Mouse (Mus musculus) embryo, embryonic 11.5 days (tissue): ENCODE results near the gene Mak.

Experiments
- DNase-seq: peaks from one replicate; pipeline ENCODE4 v3.0.0-alpha.2; 2012; ENCODE audit warnings: low read depth, low spot score

Gene Mak

GRCm38 (mm10) chr13:41073819-41074218 is 5.7 kb downstream of the Mak start:
- no peak for DNase-seq

DNA sequence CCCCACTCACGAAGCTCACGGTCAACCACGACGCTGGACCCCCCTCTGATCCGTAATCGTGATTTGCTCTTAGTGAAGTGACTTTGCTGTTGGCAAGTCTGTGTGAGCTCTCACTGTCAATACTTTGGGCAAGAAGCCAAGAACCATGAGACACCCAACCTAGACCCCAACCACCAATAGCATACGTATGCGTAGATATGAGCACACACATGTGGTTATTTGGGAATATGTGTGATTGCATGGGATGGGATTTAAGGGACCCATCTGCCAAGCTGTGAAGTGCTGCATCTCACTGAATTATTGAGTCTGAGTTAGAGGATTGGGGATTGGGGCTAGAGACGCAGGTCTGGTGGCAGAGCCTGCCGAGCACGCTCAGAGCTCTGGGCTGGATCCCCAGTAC is 7.9 kb downstream of the Mak start:
- no peak for DNase-seq

DNA sequence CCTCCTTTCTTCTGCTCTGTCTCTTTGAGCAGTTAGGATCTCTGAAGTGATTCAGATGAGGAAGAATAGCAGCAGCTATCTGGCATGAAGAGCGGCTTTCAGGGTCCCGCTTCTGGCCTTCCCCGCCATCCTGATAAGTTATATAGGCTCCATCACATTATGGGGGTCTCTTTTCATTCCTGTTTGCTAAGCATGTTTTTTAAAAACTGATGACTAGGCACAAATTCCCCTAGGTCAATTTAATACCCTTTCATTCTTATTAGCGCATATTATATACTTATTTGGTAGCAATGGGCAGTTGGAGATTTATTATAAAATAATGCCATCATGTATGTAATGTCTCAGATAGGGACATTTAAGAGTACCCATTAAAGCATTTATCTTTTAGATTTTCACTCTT is 11.9 kb downstream of the Mak start:
- no peak for DNase-seq

GRCm38 (mm10) chr13:41051965-41052364 is 27.5 kb downstream of the Mak start:
- DNase-seq: no peak

GRCm38 (mm10) chr13:41047280-41047679 is 32.2 kb downstream of the Mak start:
- DNase-seq: no peak

- DNase-seq: no peak
Observed at GRCm38 (mm10) chr13:41045901-41046300, 33.6 kb downstream of the Mak start.

GRCm38 (mm10) chr13:41042511-41042910 is 37.0 kb downstream of the Mak start:
- DNase-seq: no peak

- DNase-seq: no peak
Observed at GRCm38 (mm10) chr13:41030098-41030497, 49.4 kb downstream of the Mak start.

DNA sequence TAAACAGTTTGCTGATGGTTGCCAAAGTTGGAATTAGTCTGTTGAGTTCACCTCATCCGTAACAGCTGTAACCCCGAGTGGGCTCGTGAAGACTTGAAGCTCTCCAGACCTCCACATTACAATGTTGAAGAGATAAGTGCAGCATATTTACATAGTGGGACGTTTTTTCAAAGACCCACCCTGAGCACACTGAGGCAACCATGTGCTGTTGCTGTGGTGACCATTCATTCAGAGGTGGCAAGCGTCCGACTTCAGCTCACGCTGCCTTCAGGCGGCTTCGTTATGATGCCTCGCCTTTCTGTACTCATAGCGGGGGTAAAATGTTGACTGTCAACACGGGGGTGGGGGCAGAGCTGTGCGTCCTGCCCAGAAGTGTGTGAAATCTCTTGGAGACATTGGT is 57.4 kb downstream of the Mak start:
- DNase-seq: no peak

- no peak for DNase-seq
Observed at GRCm38 (mm10) chr13:41021607-41022006, 57.9 kb downstream of the Mak start.

DNA sequence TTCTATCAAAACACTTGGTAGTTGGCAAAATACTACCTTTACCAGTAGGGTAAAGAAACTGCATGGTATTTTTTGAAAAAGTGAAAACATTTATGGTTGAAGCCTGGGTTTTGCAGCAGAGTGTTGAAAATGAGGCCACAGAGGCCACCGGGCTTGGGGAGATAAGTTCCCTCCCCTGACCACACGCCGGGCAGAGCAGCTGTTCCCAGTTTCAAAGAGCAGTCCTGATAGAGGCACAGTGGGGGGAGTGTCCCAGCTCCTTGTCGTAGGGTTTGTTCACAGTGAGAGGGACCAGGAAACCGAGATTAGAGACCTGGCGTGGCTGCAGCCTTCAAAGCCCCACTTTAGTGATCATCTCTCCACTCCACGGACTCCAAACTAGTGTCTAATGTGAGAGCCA is 59.0 kb downstream of the Mak start:
- no peak for DNase-seq

DNA sequence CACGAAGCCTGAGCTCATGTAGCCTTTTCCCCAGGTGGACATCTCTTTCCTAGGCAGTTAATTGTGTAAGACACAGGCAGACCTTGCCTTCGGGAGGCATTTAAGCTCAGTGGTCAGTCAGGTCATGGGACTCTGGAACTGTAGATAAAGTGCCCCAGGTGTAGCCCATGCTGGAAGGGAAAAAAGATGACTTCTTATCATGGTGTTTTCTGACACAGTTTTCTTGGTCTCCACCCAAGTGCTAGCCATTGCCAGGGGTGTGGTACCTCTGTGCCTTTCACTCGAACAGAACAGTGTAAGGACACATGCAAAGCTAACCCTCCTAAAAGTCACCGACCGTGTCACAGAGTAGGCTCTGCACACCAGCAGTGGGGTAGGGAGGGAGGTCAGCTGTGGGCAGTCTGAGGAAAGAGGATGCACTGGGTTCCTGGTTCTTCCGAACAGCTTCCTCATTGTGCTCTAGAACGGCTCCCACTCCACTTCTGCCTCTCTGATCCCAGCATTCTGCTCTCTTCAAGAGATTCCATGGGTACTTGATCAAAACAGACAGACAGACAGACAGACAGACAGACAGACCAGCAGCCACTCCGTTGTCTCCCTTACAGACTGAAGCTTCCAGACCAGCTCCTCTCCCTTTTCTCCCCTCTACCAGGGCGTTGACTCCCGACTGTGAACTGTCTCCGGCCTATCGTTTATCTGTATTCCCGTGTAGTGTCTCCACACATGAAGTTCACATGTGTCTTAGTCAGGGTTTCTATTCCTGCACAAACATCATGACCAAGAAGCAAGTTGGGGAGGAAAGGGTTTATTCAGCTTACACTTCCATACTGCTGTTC is 60.5 kb downstream of the Mak start:
- DNase-seq: no peak

DNA sequence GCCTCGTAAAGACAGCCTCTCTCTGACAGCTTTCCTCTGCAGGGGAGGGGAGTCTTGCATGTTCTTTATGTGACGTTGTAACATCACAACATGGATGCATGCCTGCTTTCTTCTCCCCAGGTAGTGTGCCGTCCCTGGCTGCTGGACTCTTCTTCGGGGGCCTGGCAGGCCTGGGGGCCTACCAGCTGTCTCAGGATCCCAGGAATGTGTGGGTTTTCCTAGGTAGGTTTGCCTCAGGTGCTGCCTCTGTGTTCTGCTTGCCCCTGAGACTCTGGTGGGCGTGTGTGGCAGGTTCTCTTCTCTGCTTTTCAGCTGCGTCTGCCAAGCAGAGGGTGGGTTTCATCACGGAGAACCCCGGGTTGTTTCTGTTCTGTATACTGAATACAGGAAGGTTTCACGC is 61.3 kb downstream of the Mak start:
- DNase-seq: no peak

DNA sequence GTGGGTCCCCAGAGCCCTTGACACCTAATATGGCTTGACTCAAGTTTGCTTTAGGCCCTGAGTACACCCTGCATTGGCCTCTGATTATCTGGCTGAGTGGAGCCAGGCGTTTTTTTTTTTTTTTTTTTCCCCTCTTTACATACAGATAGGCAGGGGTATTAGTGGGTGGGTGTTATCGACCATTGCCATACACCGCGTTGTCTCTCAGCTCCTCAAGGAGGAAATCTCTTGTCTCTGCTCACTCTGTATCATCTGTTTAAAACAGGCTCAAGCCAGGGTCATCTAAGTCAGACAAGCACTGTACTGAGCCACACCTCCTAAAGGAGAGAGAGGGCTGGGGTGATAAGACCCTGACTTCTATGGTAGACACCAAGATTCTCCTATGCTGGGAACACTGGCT is 61.7 kb downstream of the Mak start:
- DNase-seq: no peak

- no peak for DNase-seq
Observed at GRCm38 (mm10) chr13:41016797-41017405, 62.6 kb downstream of the Mak start.

DNA sequence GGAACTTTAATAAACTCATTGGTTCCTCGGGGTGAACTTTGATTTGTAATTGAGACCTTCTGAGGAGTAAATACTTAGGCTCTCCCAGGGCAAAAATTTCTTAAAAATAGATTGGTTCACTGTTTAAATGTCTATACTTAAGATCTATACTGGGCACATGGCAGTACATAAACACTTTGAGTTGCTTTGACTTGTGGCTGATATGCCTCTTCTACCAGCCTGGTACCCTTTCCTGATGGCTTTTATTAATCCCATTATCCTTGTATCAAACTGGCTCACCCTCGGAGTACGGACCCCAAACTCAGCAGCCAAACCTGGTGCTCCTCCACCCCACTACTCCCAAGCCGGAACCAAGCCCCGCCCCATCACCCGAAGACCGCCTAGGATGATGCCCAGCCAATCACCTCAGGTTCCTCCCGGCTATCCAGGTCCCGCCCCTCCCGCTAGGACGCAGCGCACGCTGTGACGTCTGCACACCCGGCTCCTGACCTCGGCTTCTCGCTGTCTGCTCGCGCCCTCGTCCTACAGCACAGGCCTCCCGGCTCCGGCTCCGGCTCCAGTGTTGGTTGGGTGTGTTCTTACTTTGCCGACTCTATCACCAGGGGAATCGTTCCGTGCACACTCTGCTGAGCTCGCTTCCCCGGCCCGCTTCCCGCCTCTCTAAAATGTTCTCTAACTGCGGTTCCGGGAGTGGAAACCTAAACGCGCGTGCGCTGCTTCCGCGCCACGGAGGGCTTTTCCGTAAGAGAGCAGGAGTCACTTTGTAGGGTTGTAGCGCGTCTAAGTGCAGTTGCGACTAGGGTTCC is 63.5 kb downstream of the Mak start, which contains the start of gene Tmem14c:
Gene Tmem14c (plus strand): TSS at position 464 of the 806 bp plus-strand sequence.
- peak; percentile 86 for DNase-seq

- DNase-seq: no peak
Observed at GRCm38 (mm10) chr13:41008946-41009345, 70.6 kb downstream of the Mak start.

GRCm38 (mm10) chr13:41008271-41008670 is 71.2 kb downstream of the Mak start:
- DNase-seq: no peak

DNA sequence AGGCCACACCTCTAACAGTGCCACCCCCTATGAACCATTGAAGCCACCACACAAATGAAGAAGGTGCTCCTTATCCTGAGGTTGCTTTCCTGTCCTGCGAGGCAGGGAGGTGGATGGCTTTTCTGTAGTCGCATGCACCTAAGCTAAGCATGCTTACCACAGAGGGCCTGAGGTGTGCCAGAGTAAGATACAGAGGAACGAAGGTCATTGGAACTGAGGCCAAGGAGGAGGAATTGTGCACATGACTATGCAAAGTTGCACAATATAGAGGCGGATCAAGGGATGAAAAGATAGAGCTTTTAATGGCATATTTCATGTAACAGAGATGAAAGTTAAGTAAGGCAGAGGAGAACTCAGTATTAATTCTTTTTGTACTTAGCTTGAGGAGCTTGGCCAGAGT is 73.3 kb downstream of the Mak start:
- no peak for DNase-seq

GRCm38 (mm10) chr13:41002001-41002400 is 77.5 kb downstream of the Mak start:
- no peak for DNase-seq

DNA sequence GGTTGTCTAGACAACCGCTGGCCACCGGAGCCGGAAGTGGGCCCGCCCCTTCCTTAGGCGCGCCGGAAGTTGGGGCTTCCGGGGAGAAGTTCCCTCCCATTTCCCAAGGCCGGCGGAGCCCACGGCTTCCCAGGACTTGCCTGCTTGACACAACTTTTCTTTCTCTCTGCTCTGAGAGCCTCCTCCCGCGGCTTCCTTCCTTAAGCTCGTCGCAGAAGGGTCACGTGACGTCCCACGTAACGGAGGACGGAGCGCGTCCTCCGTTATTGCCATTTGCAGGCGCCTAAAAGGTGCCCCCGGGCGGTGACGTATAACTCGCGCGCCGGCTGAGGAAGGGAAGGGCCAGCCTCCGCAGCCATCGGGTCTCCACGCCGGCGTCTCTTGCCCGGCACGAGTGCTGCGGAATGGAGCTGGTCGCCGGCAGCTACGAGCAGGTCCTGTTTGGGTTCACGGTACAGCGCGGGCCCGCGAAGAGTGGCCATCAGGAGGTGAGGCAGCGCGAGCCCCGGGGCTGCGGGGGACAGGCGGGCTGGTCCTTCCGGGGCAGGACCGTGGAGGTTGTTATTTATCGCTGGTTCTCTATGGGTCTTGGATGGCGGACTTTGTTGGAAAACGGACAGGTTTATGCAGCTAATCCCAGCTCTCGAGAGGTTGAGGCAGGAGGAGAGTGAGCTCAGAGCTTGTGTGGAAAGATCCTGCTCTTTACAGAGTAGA is 78.4 kb downstream of the Mak start, which contains the start of gene Pak1ip1:
Gene Pak1ip1 (plus strand): TSS at position 98 of the 714 bp plus-strand sequence.
- peak; percentile 88 for DNase-seq
